Mouse (Mus musculus): ENCODE results near the gene Proz. TPM values are rescaled to one million over a fixed set of nuclear protein-coding genes. Genes with fewer than 3 reads are reported as not detected.

The Proz gene
- 0.17 and 0.36 TPM in 2 replicates for polyA plus RNA-seq (2015; fragmentation: Nextera tagmentation; extraction: Ambion mirVana)

DNA sequence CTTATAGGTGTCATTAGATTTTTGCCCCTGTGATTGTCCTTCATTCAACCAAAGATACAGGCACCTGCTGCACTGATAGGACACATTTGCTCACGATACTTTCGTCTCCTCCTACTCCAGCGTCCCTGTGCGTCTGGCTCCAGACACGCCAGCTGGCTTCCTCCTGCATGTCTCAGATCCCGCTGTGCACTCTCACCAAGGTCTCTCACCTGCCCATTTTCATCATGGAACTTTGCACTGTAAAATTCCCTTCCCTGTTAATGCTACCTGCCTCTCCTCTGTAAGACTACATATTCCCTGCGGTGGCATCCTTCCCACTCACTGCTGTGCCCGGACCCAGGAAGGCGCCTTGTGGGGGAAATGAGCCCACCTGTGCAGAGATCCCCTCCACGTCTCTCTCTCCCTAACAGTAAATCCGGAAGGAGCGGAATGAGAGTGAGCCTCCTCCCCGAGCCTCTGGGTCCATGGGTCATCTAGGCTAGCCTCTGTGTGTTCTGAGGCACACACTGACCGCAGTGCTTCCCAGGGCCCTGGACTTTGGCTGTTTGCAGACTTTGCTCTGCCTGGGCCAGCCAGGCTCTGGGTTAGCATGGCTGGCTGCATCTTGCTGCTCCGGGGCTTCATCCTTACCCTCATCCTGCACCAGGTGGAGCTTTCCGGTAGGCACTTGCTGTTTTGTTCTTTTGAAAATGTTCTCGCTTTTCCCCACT, at the start of gene Proz:
TSS of gene Proz (plus strand) at position 474 of the 710 bp plus-strand sequence.
- no peaks in the 10 kb centered on the region for H3K36me3 ChIP-seq
- H3K4me1 ChIP-seq = 0 out of 2 replicates have a peak, but pooled peaks cover 6% of the 10 kb centered on the region
- no peak within 1 kb of the TSS for H3K9ac ChIP-seq
- H3K4me2 ChIP-seq (replicated peaks) = no peak within 1 kb of the TSS
- H3K27me3 ChIP-seq = no peaks in the 10 kb centered on the region
- ATAC-seq (ENCODE audit: low FRiP score, low read depth) = no peak
- WGBS = 78% methylated on average over 17 of the region's 17 CpGs
- H3K4me3 ChIP-seq = no peak within 1 kb of the TSS
- H3K9me3 ChIP-seq = no peaks in the 10 kb centered on the region
- no peak within 1 kb of the TSS for H3K27ac ChIP-seq

DNA sequence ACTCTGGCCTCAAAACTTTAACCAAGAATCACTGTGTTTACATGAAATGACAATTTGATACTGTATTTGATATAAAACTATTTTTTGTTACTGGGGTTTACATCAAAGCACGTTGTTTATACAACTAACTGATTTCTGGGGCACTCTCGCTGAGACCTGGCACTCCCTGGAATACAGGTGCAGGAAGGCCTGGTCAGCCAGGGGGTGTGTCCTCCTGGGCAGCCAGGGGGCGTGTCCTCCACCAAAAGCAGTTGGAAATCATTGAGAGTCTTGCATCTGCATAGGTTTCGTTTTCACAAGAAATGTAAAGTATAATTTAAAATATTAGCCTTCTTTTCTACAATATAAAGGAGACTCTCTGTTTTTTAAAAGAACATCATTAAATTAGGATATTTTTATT, 41.2 kb upstream of the Proz start:
- H3K27me3 ChIP-seq = no peaks in the 10 kb centered on the region
- no peaks in the 10 kb centered on the region for H3K9me3 ChIP-seq
- 50% methylated on average over 4 of the region's 4 CpGs for WGBS
- H3K4me1 ChIP-seq = no peaks in the 10 kb centered on the region
- H3K4me3 ChIP-seq = no peak overlapping the region
- H3K4me2 ChIP-seq (replicated peaks) = no peak overlapping the region
- peaks cover 48% of the 10 kb centered on the region for H3K36me3 ChIP-seq
- no peak overlapping the region for H3K27ac ChIP-seq
- no peak for ATAC-seq (ENCODE audit: low FRiP score, low read depth)
- H3K9ac ChIP-seq = no peak overlapping the region

DNA sequence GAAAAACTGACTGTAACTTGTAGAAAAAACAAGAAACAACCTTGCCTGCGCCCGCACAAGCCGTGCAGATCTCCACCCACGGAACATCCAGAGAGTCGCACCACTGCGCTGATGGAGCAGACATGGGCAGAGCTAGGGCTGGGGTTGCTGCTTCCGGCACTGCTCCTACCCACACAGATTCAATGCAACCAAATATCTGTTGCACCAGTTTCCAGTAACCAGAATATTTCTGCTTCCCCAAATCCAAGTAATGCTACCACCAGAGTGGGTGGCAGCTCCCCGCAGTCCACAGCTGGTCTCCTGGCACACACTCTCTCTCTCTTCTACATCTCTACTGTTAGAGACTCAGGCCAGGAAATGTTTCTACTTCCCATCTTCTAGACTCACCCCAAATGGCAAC, 38.9 kb upstream of the Proz start:
- Histone ChIP-seq H3K27me3 (no peaks in the 10 kb centered on the region), H3K27ac (no peak overlapping the region), H3K4me1 (no peaks in the 10 kb centered on the region), H3K36me3 (peaks cover 31% of the 10 kb centered on the region), H3K4me2 (replicated peaks) (no peak overlapping the region), H3K9ac (no peak overlapping the region), H3K9me3 (no peaks in the 10 kb centered on the region), H3K4me3 (no peak overlapping the region)
- ATAC-seq (ENCODE audit: low FRiP score, low read depth) = no peak
- WGBS = 96% methylated on average over 8 of the region's 8 CpGs

DNA sequence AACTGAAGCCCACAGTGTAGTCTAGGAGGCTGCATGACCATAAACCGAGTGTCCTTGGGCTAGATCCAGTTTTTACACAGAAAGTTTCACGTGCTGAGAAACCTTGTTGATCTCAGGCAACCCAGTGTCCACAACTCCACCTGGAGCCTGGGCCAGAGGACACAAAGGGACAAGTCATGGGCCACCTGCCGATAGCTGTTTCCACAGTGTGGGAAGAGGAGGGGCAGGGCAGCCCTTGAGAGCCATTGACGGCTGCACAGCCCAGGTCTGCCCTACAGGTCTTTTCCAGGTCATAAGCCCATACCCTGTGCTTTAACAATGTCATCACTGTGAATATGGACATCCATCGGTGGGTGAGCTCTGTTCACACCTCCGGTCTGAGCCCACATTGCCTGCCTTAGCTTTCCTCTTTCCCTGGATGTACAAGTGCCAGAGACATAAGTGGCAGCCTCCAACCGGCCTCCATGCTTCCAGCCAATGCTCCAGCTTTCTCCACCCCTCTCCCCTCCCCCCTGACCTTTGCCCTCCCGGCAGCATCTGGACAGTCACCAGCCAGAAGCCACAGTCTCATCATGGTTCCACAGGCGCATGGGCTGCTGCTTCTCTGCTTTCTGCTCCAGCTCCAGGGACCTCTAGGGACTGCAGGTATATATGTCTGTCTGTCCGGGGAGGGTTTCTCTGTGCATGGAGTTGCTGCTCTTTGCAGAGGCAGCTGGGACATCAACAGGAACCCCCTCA, 35.1 kb upstream of the Proz start, which contains the start of gene F7:
TSS of gene F7 (plus strand) at position 548 of the 738 bp plus-strand sequence.
- 54% methylated on average over 10 of the region's 10 CpGs for WGBS

DNA sequence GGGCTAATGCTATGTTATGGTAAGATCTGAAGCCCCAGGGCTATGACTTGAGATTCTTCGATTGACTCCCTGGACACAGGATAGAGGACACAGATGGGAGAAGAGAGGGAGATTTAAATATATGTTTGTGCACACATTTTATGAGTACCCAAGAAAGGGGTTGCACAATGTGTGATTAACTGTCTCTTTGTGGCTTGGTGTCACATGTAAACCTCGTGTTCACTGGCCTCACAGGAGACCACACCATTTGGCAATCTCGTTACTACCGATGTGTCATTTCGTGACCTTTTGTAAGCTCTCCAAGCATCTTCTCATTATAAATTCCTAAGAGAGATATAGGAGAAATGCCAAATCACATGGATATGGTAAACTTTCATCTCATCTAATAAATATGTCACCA, 33.1 kb upstream of the Proz start:
- WGBS = 85% methylated on average over 5 of the region's 5 CpGs
- H3K27me3 ChIP-seq = no peaks in the 10 kb centered on the region
- H3K4me3 ChIP-seq = no peak overlapping the region
- H3K27ac ChIP-seq = no peak overlapping the region
- no peak for ATAC-seq (ENCODE audit: low FRiP score, low read depth)
- H3K9me3 ChIP-seq = no peaks in the 10 kb centered on the region
- H3K4me2 ChIP-seq (replicated peaks) = no peak overlapping the region
- H3K36me3 ChIP-seq = no peaks in the 10 kb centered on the region
- no peaks in the 10 kb centered on the region for H3K4me1 ChIP-seq
- H3K9ac ChIP-seq = no peak overlapping the region

More for the DNA sequence above, 35.1 kb upstream of the Proz start, which contains the start of gene F7:
- Histone ChIP-seq H3K27ac (no peak within 1 kb of the TSS), H3K4me3 (no peak within 1 kb of the TSS), H3K9me3 (no peaks in the 10 kb centered on the region), H3K9ac (no peak within 1 kb of the TSS), H3K36me3 (peaks cover 2% of the 10 kb centered on the region; the same call in 1 of the 2 replicates), H3K27me3 (no peaks in the 10 kb centered on the region), H3K4me1 (no peaks in the 10 kb centered on the region), H3K4me2 (replicated peaks) (no peak within 1 kb of the TSS)
- ATAC-seq (ENCODE audit: low FRiP score, low read depth) = no peak

DNA sequence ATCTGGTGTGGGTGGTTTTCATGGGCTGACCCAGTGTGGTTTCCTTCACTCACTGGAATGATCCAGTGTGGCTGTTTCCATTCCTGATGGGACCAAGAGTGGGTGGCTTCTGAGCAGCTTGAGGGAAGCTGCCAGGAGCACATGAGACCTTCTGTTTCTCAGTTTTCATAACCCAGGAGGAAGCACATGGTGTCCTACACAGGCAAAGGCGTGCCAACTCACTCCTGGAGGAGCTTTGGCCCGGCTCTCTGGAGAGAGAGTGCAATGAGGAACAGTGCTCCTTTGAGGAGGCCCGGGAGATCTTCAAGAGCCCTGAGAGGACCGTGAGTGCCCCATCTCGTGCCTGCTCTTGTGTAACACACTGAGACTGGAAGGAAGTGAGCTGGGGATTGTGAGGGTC, 32.2 kb upstream of the Proz start:
- H3K4me3 ChIP-seq = no peak overlapping the region
- no peaks in the 10 kb centered on the region for H3K9me3 ChIP-seq
- no peak overlapping the region for H3K9ac ChIP-seq
- no peak overlapping the region for H3K4me2 ChIP-seq (replicated peaks)
- no peaks in the 10 kb centered on the region for H3K4me1 ChIP-seq
- H3K27me3 ChIP-seq = no peaks in the 10 kb centered on the region
- 73% methylated on average over 5 of the region's 5 CpGs for WGBS
- no peak for ATAC-seq (ENCODE audit: low FRiP score, low read depth)
- no peak overlapping the region for H3K27ac ChIP-seq
- H3K36me3 ChIP-seq = no peaks in the 10 kb centered on the region

DNA sequence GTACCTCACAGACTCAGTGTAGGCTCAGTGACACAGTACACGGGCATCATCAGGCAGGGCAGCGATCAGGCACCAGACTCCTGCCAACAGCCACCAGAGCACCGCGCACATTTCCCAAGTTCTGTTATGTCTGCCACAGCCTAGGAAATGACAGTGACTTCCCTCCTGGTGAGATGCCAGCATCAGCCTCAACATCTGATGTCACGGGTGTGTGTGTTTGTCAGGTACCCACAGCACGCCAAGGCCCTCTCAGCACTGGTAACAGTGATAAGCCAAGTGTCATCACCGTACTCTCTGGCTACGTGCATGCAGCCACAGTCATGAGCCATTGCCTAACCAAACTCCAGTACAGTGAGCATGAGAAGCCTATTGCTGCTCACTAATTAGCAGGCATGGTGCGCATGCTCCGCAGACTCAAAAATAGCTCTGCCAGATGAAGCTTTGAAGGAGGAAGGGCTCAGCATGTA, 24.3 kb upstream of the Proz start:
- Histone ChIP-seq H3K9ac (no peak overlapping the region), H3K27ac (no peak overlapping the region), H3K9me3 (no peaks in the 10 kb centered on the region), H3K36me3 (no peaks in the 10 kb centered on the region), H3K4me2 (replicated peaks) (no peak overlapping the region), H3K27me3 (no peaks in the 10 kb centered on the region), H3K4me1 (no peaks in the 10 kb centered on the region), H3K4me3 (no peak overlapping the region)
- 84% methylated on average over 10 of the region's 10 CpGs for WGBS
- ATAC-seq (ENCODE audit: low FRiP score, low read depth) = no peak

DNA sequence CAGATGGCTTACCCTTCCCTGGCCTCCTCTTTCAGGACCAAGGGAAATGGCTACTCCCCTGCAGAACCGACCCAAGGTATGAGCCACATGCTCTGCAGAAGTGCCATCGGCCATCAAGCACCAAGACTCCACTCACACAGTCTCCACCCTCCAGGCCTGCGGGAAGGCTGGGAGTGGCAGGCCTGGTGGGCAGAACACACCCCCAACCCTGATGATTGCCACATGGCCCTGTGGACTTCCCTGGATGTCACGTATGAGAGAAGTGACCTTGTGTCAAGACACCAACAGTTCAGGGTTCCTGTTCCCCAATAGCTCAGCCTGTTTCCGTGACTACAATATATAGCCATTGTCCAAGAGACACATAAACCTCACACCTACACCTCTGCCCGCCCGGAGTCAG, 23.7 kb upstream of the Proz start, which contains the start of gene F10:
TSS of gene F10 (plus strand) at position 294 of the 400 bp plus-strand sequence.
- Histone ChIP-seq H3K27ac (no peak within 1 kb of the TSS), H3K27me3 (no peaks in the 10 kb centered on the region), H3K4me3 (no peak within 1 kb of the TSS), H3K36me3 (no peaks in the 10 kb centered on the region), H3K9ac (no peak within 1 kb of the TSS; the same call in 1 of the 2 replicates), H3K4me1 (no peaks in the 10 kb centered on the region), H3K4me2 (replicated peaks) (no peak within 1 kb of the TSS), H3K9me3 (no peaks in the 10 kb centered on the region)
- no peak for ATAC-seq (ENCODE audit: low FRiP score, low read depth)
- 51% methylated on average over 7 of the region's 7 CpGs for WGBS

DNA sequence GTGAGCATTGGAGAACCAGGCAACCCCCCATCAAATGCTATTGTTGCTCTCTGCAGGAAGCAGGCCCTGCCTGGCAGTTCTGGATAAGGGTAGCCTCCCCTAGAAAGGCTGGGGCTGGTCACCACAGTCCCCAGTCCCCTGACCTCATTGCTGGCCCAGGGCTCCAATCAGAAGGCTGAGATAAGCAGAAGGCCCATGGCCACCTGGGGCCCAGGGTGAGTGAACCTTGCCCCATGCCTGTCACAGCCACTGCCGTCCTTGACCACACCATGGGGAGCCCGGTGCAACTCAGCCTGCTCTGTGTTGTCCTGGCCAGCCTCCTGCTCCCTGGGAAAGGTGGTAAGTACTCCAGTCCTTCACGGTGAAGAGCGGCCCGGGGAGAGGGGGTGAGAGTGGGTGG, 23.1 kb upstream of the Proz start:
- Histone ChIP-seq H3K36me3 (no peaks in the 10 kb centered on the region), H3K4me2 (replicated peaks) (no peak overlapping the region), H3K4me1 (no peaks in the 10 kb centered on the region), H3K9me3 (no peaks in the 10 kb centered on the region), H3K4me3 (no peak overlapping the region), H3K27me3 (no peaks in the 10 kb centered on the region), H3K27ac (no peak overlapping the region), H3K9ac (no peak overlapping the region)
- WGBS = 66% methylated on average over 5 of the region's 5 CpGs
- no peak for ATAC-seq (ENCODE audit: low FRiP score, low read depth)

DNA sequence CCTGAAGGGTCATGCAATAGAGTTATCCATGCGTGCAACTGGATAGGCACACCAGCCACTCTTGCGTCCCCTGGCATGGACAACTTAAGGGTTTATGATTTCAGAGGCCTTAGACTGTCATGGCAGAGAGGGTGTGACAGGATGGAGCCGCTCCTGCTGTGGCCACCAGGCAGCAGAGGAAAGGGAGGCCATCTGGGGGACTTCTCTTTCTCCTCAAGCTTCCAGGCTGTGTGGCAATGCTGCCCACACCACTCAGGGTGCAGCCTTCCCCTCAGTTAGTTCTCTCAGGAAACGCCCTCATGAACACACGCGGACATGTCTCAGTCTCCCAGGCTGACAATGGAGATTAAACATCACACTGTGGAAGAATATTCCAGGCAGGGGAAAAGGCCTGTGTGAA, 21.7 kb upstream of the Proz start:
- no peak overlapping the region for H3K4me2 ChIP-seq (replicated peaks)
- ATAC-seq (ENCODE audit: low FRiP score, low read depth) = no peak
- H3K4me3 ChIP-seq = no peak overlapping the region
- H3K27ac ChIP-seq = no peak overlapping the region
- H3K9ac ChIP-seq = no peak overlapping the region
- no peaks in the 10 kb centered on the region for H3K36me3 ChIP-seq
- WGBS = 86% methylated on average over 6 of the region's 6 CpGs
- H3K4me1 ChIP-seq = no peaks in the 10 kb centered on the region
- H3K9me3 ChIP-seq = no peaks in the 10 kb centered on the region
- no peaks in the 10 kb centered on the region for H3K27me3 ChIP-seq

DNA sequence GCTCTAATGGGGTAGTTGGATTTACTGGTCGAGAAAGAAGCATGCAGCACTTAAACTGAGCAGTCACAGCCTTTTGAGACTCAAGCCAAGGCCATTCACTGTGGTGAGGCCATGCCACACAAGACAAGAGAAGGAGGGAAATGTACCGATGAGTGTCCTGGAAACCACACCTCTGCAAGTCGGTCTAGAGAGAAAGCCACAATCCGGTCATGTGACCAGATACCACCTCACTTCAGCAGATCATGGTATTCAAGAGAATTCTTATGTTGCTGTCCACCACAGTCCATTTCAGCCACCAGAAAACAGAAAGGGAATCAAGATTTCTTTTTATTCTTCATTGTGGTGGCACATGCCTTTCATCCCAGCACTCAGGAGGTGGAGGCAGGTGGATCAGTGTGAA, 19.3 kb upstream of the Proz start:
- H3K27ac ChIP-seq = no peak overlapping the region
- no peaks in the 10 kb centered on the region for H3K36me3 ChIP-seq
- 81% methylated on average over 4 of the region's 4 CpGs for WGBS

DNA sequence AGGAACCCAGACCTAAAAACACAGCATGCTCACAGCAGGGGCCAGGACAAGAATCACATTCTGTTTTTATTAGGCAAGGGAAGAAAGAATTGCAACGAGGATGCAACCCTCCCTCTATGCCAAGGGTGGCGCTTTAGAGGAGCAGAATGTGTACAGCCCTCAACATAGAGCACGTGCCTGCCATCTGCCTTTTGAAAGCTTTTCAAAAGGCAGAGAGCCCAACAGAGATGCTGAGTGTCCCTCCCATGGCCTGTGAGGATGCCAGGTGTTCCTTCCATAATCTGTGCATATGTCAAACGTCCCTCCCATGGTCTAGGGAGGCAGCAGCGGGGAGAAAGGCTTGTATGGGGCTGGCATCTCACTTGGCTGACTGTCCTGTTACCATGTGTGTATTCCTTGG, 13.1 kb upstream of the Proz start:
- no peak overlapping the region for H3K27ac ChIP-seq
- no peak overlapping the region for H3K4me3 ChIP-seq
- no peak overlapping the region for H3K4me2 ChIP-seq (replicated peaks)
- no peaks in the 10 kb centered on the region for H3K4me1 ChIP-seq
- no peak overlapping the region for H3K9ac ChIP-seq
- H3K9me3 ChIP-seq = no peaks in the 10 kb centered on the region
- no peak for ATAC-seq (ENCODE audit: low FRiP score, low read depth)
- WGBS = 50% methylated on average over 5 of the region's 5 CpGs
- no peaks in the 10 kb centered on the region for H3K36me3 ChIP-seq
- no peaks in the 10 kb centered on the region for H3K27me3 ChIP-seq

More for the DNA sequence above, 19.3 kb upstream of the Proz start:
- ATAC-seq (ENCODE audit: low FRiP score, low read depth) = no peak
- Histone ChIP-seq H3K4me3 (no peak overlapping the region), H3K9ac (no peak overlapping the region), H3K4me2 (replicated peaks) (no peak overlapping the region), H3K4me1 (no peaks in the 10 kb centered on the region), H3K27me3 (no peaks in the 10 kb centered on the region), H3K9me3 (no peaks in the 10 kb centered on the region)

All from limb, embryonic 13.5 days (tissue).